Mouse (Mus musculus) hindbrain, embryonic 12.5 days (tissue): ENCODE results near the gene Nphp1. TPM values are rescaled to one million over a fixed set of nuclear protein-coding genes. Genes with fewer than 3 reads are reported as not detected.

Experiments
- ATAC-seq: fragments of 200-750 bp; cut with Nextera tagmentation; 2 replicates; pipeline ENCODE4 v1.8.0; 2017; ENCODE audit warnings: moderate TSS enrichment; ENCODE audit not compliant: low FRiP score
- H3K27ac ChIP-seq: fragments of 300-500 bp; sonication (generic); 2 replicates; pipeline ENCODE4 v1.5.1; 2016; ENCODE audit warnings: mild to moderate bottlenecking
- H3K27me3 ChIP-seq: fragments of 300-500 bp; sonication (generic); 2 replicates; pipeline ENCODE4 v1.6.1; 2016; ENCODE audit warnings: mild to moderate bottlenecking
- H3K36me3 ChIP-seq: fragments of 300-500 bp; sonication (generic); 2 replicates; pipeline ENCODE4 v1.6.1; 2016; ENCODE audit warnings: mild to moderate bottlenecking
- H3K4me1 ChIP-seq: fragments of 300-500 bp; sonication (generic); 2 replicates; pipeline ENCODE4 v1.6.1; 2016
- H3K4me2 ChIP-seq: fragments of 300-500 bp; sonication (generic); replicated peaks from 2 replicates; pipeline ENCODE4 v1.6.1; 2016; ENCODE audit warnings: mild to moderate bottlenecking
- H3K4me3 ChIP-seq: fragments of 300-500 bp; sonication (generic); 2 replicates; pipeline ENCODE4 v1.5.1; 2016; ENCODE audit warnings: mild to moderate bottlenecking
- H3K9ac ChIP-seq: fragments of 300-500 bp; sonication (generic); 2 replicates; pipeline ENCODE4 v1.6.1; 2016; ENCODE audit warnings: mild to moderate bottlenecking, moderate library complexity
- H3K9me3 ChIP-seq: fragments of 300-500 bp; sonication (generic); replicated peaks from 2 replicates; pipeline ENCODE4 v1.6.1; 2016; ENCODE audit warnings: mild to moderate bottlenecking
- WGBS: fragments of 180-500 bp; shearing (Covaris S2); methylation state at CpG from one replicate; pipeline ENCODE4 v1.1.7; 2016; 5-methylcytosine and 5-hydroxymethylcytosine counted together
- polyA plus RNA-seq: library from polyadenylated mRNA; unstranded; fragments of >200 nt; fragmentation: Nextera tagmentation; extraction: Ambion mirVana; gene quantifications from 2 replicates; pipeline ENCODE4 v1.2.1, GENCODE M21; 2016

Nphp1 gene
- polyA plus RNA-seq, 1 experiment from 2014 or later: 29.3 TPM

- Histone ChIP-seq H3K4me2 (no peak overlapping the region), H3K27me3 (no peaks in the 10 kb centered on the region), H3K9ac (no peak overlapping the region), H3K9me3 (no peaks in the 10 kb centered on the region), H3K4me3 (no peak overlapping the region), H3K36me3 (peaks cover 34% of the 10 kb centered on the region), H3K4me1 (no peaks in the 10 kb centered on the region), H3K27ac (peak overlapping the region; percentile 52; the same call in 1 of the 2 replicates)
- peak; percentile 40; the same call in 1 of the 2 replicates for ATAC-seq
- WGBS: 59% methylated on average over 15 of the region's 15 CpGs
Measured at GRCm38 (mm10) chr2:127773938-127774577, 14.6 kb downstream of the Nphp1 start.

GRCm38 (mm10) chr2:127761587-127761986, 27.1 kb downstream of the Nphp1 start:
- no peak overlapping the region for H3K4me3 ChIP-seq
- no peak overlapping the region for H3K4me2 ChIP-seq
- H3K9me3 ChIP-seq: no peaks in the 10 kb centered on the region
- ATAC-seq: no peak
- no peaks in the 10 kb centered on the region for H3K27me3 ChIP-seq
- peaks cover 4% of the 10 kb centered on the region; the same call in 1 of the 2 replicates for H3K4me1 ChIP-seq
- no peak overlapping the region for H3K27ac ChIP-seq
- WGBS: 90% methylated on average over 5 of the region's 5 CpGs
- H3K9ac ChIP-seq: no peak overlapping the region
- H3K36me3 ChIP-seq: peaks cover 54% of the 10 kb centered on the region

DNA sequence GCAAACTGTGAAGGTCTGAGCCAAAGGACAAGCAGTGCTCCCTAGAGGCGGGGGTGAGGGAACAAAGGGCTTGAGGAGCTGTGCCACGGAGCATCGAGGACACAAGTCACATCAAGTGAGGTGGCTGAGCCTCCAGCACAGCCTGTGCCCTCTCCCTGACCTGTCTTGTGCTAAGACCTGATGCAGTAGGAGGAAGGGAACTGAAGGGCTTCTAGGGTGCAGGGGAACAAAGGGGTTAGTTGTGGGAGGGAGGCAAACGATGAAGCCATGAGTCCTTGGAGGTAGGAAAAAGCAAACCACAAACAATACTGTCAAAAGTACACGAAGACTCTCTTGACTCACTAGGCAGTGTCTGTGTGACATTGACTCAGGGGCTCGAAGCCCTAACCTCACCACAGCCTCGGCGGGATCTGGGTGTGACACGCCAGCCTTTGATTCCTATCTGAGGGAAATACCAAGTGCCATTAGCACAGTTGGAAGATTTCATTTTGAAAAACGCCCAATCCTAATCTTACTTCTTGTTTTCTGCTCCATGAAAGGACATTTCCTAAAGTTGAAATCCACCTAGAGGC, 28.2 kb downstream of the Nphp1 start:
- Histone ChIP-seq H3K4me3 (no peak overlapping the region), H3K27ac (no peak overlapping the region), H3K4me1 (peaks cover 4% of the 10 kb centered on the region; the same call in 1 of the 2 replicates), H3K4me2 (no peak overlapping the region), H3K9ac (no peak overlapping the region), H3K9me3 (no peaks in the 10 kb centered on the region), H3K27me3 (no peaks in the 10 kb centered on the region), H3K36me3 (peaks cover 50% of the 10 kb centered on the region)
- 76% methylated on average over 10 of the region's 10 CpGs for WGBS
- no peak for ATAC-seq

GRCm38 (mm10) chr2:127760014-127760413, 28.7 kb downstream of the Nphp1 start:
- Histone ChIP-seq H3K9ac (no peak overlapping the region), H3K4me1 (peaks cover 4% of the 10 kb centered on the region; the same call in 1 of the 2 replicates), H3K4me3 (no peak overlapping the region), H3K9me3 (no peaks in the 10 kb centered on the region), H3K4me2 (no peak overlapping the region), H3K27ac (no peak overlapping the region), H3K27me3 (no peaks in the 10 kb centered on the region), H3K36me3 (peaks cover 49% of the 10 kb centered on the region)
- WGBS: 92% methylated on average over 6 of the region's 6 CpGs
- ATAC-seq: no peak

DNA sequence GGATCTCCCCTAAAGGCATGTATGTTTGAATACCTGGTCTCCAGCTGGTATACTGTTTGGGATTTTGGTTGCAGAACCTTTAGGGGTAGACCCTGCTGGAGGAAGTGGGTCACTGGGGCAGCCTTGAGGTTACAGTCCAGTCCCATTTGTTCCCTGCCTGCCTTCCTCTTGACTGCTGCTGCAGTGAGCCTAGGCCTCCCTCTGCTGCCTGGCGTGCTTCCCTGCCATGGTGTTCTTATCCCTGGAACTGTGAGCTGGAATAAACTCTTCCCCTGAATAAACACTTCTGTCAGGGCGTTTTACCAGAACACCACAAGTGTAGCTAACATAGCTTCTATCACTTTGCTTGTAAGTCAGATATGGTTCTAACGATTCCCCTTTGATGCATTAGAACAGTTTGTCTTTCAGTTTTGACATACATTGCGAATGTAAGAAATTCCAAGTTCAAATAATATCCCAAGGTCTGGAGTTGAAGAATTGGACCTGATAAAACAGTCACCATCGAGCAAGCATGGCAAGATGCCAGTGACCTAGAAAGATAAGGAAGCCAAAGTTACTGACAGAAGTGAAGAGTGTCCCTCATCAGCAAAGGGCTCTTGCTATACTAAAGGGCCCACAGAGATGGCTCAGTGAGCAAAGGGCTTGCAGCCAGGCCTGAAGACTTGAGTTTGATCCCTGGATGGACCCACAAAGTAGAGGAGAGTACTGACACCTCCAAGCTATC, 29.4 kb downstream of the Nphp1 start:
- Histone ChIP-seq H3K27me3 (no peaks in the 10 kb centered on the region), H3K9ac (no peak overlapping the region), H3K9me3 (no peaks in the 10 kb centered on the region), H3K4me3 (no peak overlapping the region), H3K4me2 (no peak overlapping the region), H3K27ac (no peak overlapping the region), H3K4me1 (peaks cover 4% of the 10 kb centered on the region; the same call in 1 of the 2 replicates), H3K36me3 (peaks cover 43% of the 10 kb centered on the region)
- no peak for ATAC-seq
- WGBS: 90% methylated on average over 5 of the region's 5 CpGs

GRCm38 (mm10) chr2:127757171-127757570, 31.5 kb downstream of the Nphp1 start:
- H3K27me3 ChIP-seq: no peaks in the 10 kb centered on the region
- H3K27ac ChIP-seq: peak overlapping the region; percentile 40
- no peaks in the 10 kb centered on the region for H3K9me3 ChIP-seq
- WGBS: 40% methylated on average over 8 of the region's 8 CpGs
- H3K4me2 ChIP-seq: no peak overlapping the region; the same call in 1 of the 2 replicates
- H3K36me3 ChIP-seq: peaks cover 31% of the 10 kb centered on the region
- peaks cover 4% of the 10 kb centered on the region; the same call in 1 of the 2 replicates for H3K4me1 ChIP-seq
- H3K9ac ChIP-seq: 0 out of 2 replicates have a peak overlapping the region, but pooled peaks have one; percentile 23
- H3K4me3 ChIP-seq: no peak overlapping the region
- peak; percentile 67; the same call in 1 of the 2 replicates for ATAC-seq

- peaks cover 4% of the 10 kb centered on the region; the same call in 1 of the 2 replicates for H3K4me1 ChIP-seq
- H3K27ac ChIP-seq: no peak overlapping the region
- ATAC-seq: no peak
- no peaks in the 10 kb centered on the region for H3K9me3 ChIP-seq
- 94% methylated on average over 4 of the region's 4 CpGs for WGBS
- H3K9ac ChIP-seq: no peak overlapping the region
- H3K4me3 ChIP-seq: no peak overlapping the region
- no peaks in the 10 kb centered on the region for H3K27me3 ChIP-seq
- H3K36me3 ChIP-seq: peaks cover 4% of the 10 kb centered on the region; the same call in 1 of the 2 replicates
- no peak overlapping the region for H3K4me2 ChIP-seq
Measured at GRCm38 (mm10) chr2:127754113-127754512, 34.6 kb downstream of the Nphp1 start.

GRCm38 (mm10) chr2:127751849-127752610, 36.7 kb downstream of the Nphp1 start:
- H3K27ac ChIP-seq: no peak overlapping the region

GRCm38 (mm10) chr2:127749376-127749775, 39.3 kb downstream of the Nphp1 start:
- Histone ChIP-seq H3K9ac (no peak overlapping the region), H3K4me2 (no peak overlapping the region), H3K4me1 (no peaks in the 10 kb centered on the region), H3K36me3 (peaks cover 7% of the 10 kb centered on the region; the same call in 1 of the 2 replicates), H3K27ac (no peak overlapping the region), H3K9me3 (no peaks in the 10 kb centered on the region), H3K4me3 (no peak overlapping the region), H3K27me3 (no peaks in the 10 kb centered on the region)
- no peak for ATAC-seq
- 75% methylated on average over 1 of the region's 1 CpGs for WGBS

More at GRCm38 (mm10) chr2:127751849-127752610, 36.7 kb downstream of the Nphp1 start:
- H3K4me2 ChIP-seq: no peak overlapping the region
- H3K36me3 ChIP-seq: 0 out of 2 replicates have a peak, but pooled peaks cover 3% of the 10 kb centered on the region
- no peak overlapping the region for H3K9ac ChIP-seq
- H3K4me3 ChIP-seq: no peak overlapping the region
- 0 out of 2 replicates have a peak, but pooled peaks cover 1% of the 10 kb centered on the region for H3K4me1 ChIP-seq
- no peaks in the 10 kb centered on the region for H3K27me3 ChIP-seq
- WGBS: 75% methylated on average over 11 of the region's 11 CpGs
- no peaks in the 10 kb centered on the region for H3K9me3 ChIP-seq
- no peak for ATAC-seq

DNA sequence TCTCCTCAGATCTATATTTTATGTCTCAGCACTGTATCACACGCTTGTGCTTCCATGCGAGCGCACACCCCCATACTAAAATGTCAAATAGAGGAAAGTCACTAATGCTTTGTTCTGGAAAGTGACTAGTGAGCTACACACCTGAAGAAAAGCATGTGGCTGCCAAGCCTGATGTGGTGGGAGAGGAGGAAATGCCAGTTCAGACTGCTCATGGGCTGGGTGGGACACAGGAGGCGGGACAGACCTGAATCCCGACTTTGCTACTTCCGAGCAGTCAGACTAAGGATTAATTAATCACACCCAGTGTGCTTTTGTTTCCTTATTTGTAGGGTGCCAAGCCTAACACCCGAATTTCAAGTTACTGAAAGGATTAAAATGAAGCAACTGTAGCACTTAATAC, 40.4 kb downstream of the Nphp1 start:
- peaks cover 7% of the 10 kb centered on the region; the same call in 1 of the 2 replicates for H3K36me3 ChIP-seq
- no peak overlapping the region for H3K4me2 ChIP-seq
- no peak overlapping the region for H3K9ac ChIP-seq
- H3K27ac ChIP-seq: no peak overlapping the region
- no peak for ATAC-seq
- H3K4me3 ChIP-seq: no peak overlapping the region
- H3K27me3 ChIP-seq: no peaks in the 10 kb centered on the region
- 72% methylated on average over 7 of the region's 7 CpGs for WGBS
- no peaks in the 10 kb centered on the region for H3K4me1 ChIP-seq
- no peaks in the 10 kb centered on the region for H3K9me3 ChIP-seq

DNA sequence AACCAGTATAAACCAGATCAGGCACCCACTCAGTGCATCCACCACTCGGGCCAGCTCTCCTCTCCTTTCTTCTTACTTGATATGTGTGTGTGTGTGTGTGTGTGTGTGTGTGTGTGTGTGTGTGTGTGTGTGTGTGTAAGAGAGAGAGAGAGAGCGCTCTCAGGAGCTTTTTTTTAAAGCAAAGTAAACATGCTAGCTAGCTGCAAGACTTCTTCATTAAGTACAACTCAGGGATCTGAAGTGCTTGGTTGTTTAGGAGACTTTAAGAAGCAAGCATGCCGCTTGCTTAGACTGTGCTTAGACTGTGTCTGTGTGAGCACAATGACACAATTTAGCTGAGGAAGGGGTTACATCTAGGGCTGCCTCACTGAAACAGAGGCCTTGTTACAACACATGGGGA, 46.1 kb downstream of the Nphp1 start:
- no peak for ATAC-seq
- Histone ChIP-seq H3K4me2 (no peak overlapping the region), H3K4me1 (no peaks in the 10 kb centered on the region), H3K36me3 (peaks cover 16% of the 10 kb centered on the region; the same call in 1 of the 2 replicates), H3K9ac (no peak overlapping the region), H3K27me3 (no peaks in the 10 kb centered on the region), H3K27ac (no peak overlapping the region), H3K9me3 (no peaks in the 10 kb centered on the region), H3K4me3 (no peak overlapping the region)
- 83% methylated on average over 3 of the region's 3 CpGs for WGBS
